Mouse (Mus musculus) liver, adult 2 months (tissue): ENCODE measurements at regions not wholly inside any gene's neighbourhood (a gene's known extent, or its start where the extent isn't known, plus 50 kb on each side); places are given as distances from the start of the nearest gene placed in this dataset.

Experiments
- DNase-seq: peaks from one replicate; pipeline ENCODE4 v3.0.0-alpha.2; 2011; ENCODE audit warnings: low read depth, low spot score; ENCODE audit errors: extremely low read depth
- H3K27ac ChIP-seq: fragments of 200-500 bp; replicated peaks from 2 replicates; pipeline ENCODE4 v1.5.1; 2012; ENCODE audit warnings: low read depth, mild to moderate bottlenecking, control low read depth, inconsistent platforms, low read length; ENCODE audit not compliant: insufficient read depth
- H3K27me3 ChIP-seq: fragments of 200-500 bp; 2 replicates; pipeline ENCODE4 v1.6.1; 2012; ENCODE audit warnings: mild to moderate bottlenecking, moderate library complexity, low read length, inconsistent platforms; ENCODE audit not compliant: control insufficient read depth, insufficient read depth
- H3K36me3 ChIP-seq: fragments of 200-500 bp; 2 replicates; pipeline ENCODE4 v1.6.1; 2012; ENCODE audit warnings: low read length, inconsistent platforms; ENCODE audit not compliant: control insufficient read depth, insufficient read depth
- H3K4me1 ChIP-seq: fragments of 200-500 bp; 2 replicates; pipeline ENCODE4 v1.6.1; 2011; ENCODE audit warnings: low read length; ENCODE audit not compliant: control insufficient read depth, insufficient read depth
- H3K4me3 ChIP-seq: fragments of 200-500 bp; 2 replicates; pipeline ENCODE4 v1.5.1; 2011; ENCODE audit warnings: low read depth, mild to moderate bottlenecking, control low read depth, low read length, moderate library complexity; ENCODE audit not compliant: insufficient read depth
- H3K79me2 ChIP-seq: fragments of 200-500 bp; 2 replicates; pipeline ENCODE4 v1.6.1; 2012; ENCODE audit warnings: inconsistent platforms, mild to moderate bottlenecking, low read length, moderate library complexity; ENCODE audit not compliant: control insufficient read depth, insufficient read depth
- H3K9ac ChIP-seq: fragments of 200-500 bp; 2 replicates; pipeline ENCODE4 v1.6.1; 2012; ENCODE audit warnings: low read depth, mild to moderate bottlenecking, control low read depth, inconsistent platforms, low read length
- CTCF ChIP-seq: fragments of 200-500 bp; IDR thresholded peaks from 2 replicates; pipeline ENCODE4 v1.5.1; 2011; ENCODE audit warnings: low read depth, low read length, control low read depth
- POLR2A ChIP-seq: fragments of 200-500 bp; IDR thresholded peaks from 2 replicates; pipeline ENCODE4 v1.6.1; 2011; ENCODE audit warnings: low read length, control low read depth; ENCODE audit not compliant: insufficient read depth; ENCODE audit errors: extremely low read depth
- WGBS: fragments of 180-500 bp; shearing (Covaris S2); methylation state at CpG from one replicate; pipeline ENCODE4 v1.1.7; 2018; 5-methylcytosine and 5-hydroxymethylcytosine counted together

DNA sequence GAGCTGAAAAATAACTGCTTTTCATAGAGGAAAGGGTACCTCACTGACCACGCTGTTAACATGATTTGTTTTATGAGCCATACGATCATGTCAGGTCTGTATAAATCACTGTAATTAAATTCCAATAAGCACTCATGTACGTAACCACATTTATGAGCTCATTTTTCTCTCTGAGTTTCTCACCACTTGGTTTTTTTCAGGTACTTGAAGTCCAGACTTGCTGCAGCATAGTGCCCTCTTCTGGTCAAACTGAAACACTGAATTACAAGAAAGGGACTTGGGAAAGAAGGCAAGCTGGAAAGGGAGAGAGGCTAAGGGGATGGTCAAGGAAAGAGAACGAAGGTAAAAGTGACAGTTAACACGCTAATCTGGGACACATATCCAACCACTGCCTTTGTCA lies 94.2 kb upstream of the Agr3 start:
- Histone ChIP-seq H3K27ac (no peak overlapping the region), H3K4me1 (no peaks in the 10 kb centered on the region)
- 15% methylated on average over 5 of the region's 5 CpGs for WGBS

DNA sequence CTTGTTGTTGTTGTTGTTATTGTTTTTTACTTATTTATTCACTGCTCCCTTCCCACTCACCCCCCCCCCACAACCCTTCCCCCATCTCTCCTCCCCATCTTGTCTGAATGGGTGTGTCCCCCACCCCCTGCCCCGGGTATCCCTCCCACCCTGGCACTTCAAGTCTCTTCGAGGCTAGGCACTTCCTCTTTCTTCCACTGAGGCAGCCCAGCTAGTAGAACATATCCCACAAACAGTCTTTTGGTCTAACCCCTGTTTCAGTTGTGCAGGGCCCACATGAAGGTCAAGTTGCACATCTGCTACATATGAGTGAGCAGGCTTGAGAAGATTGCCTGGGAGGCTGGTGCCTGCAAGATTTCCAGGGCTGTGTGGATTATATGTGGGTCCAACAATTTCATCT lies 97.6 kb upstream of the Agr3 start:
- H3K27me3 ChIP-seq: no peaks in the 10 kb centered on the region
- no peak overlapping the region for H3K9ac ChIP-seq
- no peak overlapping the region for H3K27ac ChIP-seq
- WGBS: 63% methylated on average over 2 of the region's 2 CpGs
- H3K4me1 ChIP-seq: no peaks in the 10 kb centered on the region
- no peak for DNase-seq
- TF ChIP-seq CTCF: no peak
- TF ChIP-seq POLR2A: no peak
- H3K79me2 ChIP-seq: no peaks in the 10 kb centered on the region
- no peaks in the 10 kb centered on the region for H3K36me3 ChIP-seq
- H3K4me3 ChIP-seq: no peak overlapping the region

More for the DNA sequence above, 94.2 kb upstream of the Agr3 start:
- no peaks in the 10 kb centered on the region for H3K27me3 ChIP-seq
- TF ChIP-seq POLR2A (no peak), CTCF (peak; percentile 56)
- peak; percentile 66 for DNase-seq
- no peak overlapping the region for H3K4me3 ChIP-seq
- H3K79me2 ChIP-seq: no peaks in the 10 kb centered on the region
- H3K36me3 ChIP-seq: no peaks in the 10 kb centered on the region
- no peak overlapping the region for H3K9ac ChIP-seq

GRCm38 (mm10) chr12:35826990-35827389 lies 98.4 kb upstream of the Agr3 start:
- Histone ChIP-seq H3K9ac (no peak overlapping the region), H3K36me3 (no peaks in the 10 kb centered on the region), H3K79me2 (no peaks in the 10 kb centered on the region), H3K27ac (no peak overlapping the region), H3K4me3 (no peak overlapping the region), H3K27me3 (no peaks in the 10 kb centered on the region), H3K4me1 (no peaks in the 10 kb centered on the region)
- TF ChIP-seq CTCF: no peak
- WGBS: 76% methylated on average over 5 of the region's 5 CpGs
- DNase-seq: no peak

GRCm38 (mm10) chr12:35824587-35824987 lies 100.8 kb upstream of the Agr3 start:
- no peak overlapping the region for H3K9ac ChIP-seq
- TF ChIP-seq CTCF (no peak), POLR2A (no peak)
- H3K27me3 ChIP-seq: no peaks in the 10 kb centered on the region
- no peak overlapping the region for H3K4me3 ChIP-seq
- H3K27ac ChIP-seq: no peak overlapping the region
- WGBS: 24% methylated on average over 5 of the region's 5 CpGs
- H3K4me1 ChIP-seq: no peaks in the 10 kb centered on the region
- DNase-seq: no peak
- no peaks in the 10 kb centered on the region for H3K79me2 ChIP-seq
- no peaks in the 10 kb centered on the region for H3K36me3 ChIP-seq

DNA sequence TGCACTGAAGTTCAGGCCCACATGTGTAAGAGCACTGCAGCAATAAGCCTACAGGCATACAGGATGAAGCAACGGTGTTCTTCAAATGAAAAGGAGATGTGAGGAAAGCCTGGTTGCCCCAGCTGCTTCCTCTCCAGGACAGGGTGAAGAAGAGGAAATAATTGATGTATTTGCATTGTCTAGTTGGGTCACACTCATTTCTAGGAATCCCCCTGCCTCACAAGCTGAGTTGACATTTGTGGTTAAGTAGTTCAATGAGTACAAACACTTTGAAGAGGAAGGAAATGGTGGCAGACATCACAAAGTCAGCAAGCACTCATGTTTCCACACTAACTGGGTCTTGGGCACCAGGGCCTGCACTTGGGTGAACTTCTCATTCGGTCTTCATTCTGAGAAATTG lies 126.2 kb upstream of the Agr3 start:
- peak; percentile 17 for DNase-seq

GRCm38 (mm10) chr12:35775396-35775795 lies 150.0 kb upstream of the Agr3 start:
- no peaks in the 10 kb centered on the region for H3K79me2 ChIP-seq
- WGBS: 94% methylated on average over 2 of the region's 2 CpGs
- DNase-seq: no peak
- no peaks in the 10 kb centered on the region for H3K36me3 ChIP-seq
- no peak overlapping the region for H3K27ac ChIP-seq
- H3K27me3 ChIP-seq: no peaks in the 10 kb centered on the region
- no peak overlapping the region for H3K9ac ChIP-seq
- TF ChIP-seq CTCF (no peak), POLR2A (no peak)
- no peak overlapping the region for H3K4me3 ChIP-seq
- H3K4me1 ChIP-seq: no peaks in the 10 kb centered on the region

More for the DNA sequence above, 126.2 kb upstream of the Agr3 start:
- Histone ChIP-seq H3K79me2 (no peaks in the 10 kb centered on the region), H3K4me3 (no peak overlapping the region), H3K4me1 (no peaks in the 10 kb centered on the region), H3K27ac (no peak overlapping the region), H3K9ac (no peak overlapping the region), H3K36me3 (no peaks in the 10 kb centered on the region), H3K27me3 (no peaks in the 10 kb centered on the region)
- 74% methylated on average over 2 of the region's 2 CpGs for WGBS
- TF ChIP-seq POLR2A (no peak), CTCF (no peak)
